Mouse (Mus musculus) lung, postnatal 0 days (tissue): ENCODE results near the gene Rgs14.

ENCODE experiments used
- CTCF ChIP-seq: IDR thresholded peaks from 2 replicates; pipeline ENCODE4 v1.5.1; 2016; ENCODE audit warnings: antibody characterized with exemption, mild to moderate bottlenecking
- EP300 ChIP-seq: IDR thresholded peaks from 2 replicates; pipeline ENCODE4 v1.6.1; 2016; ENCODE audit warnings: antibody characterized with exemption, mild to moderate bottlenecking, control low read depth

- no peak for TF ChIP-seq CTCF
- no peak for TF ChIP-seq EP300
Measured at GRCm38 (mm10) chr13:55403266-55403665, 33.7 kb downstream of the Rgs14 start.
